Mouse (Mus musculus) C2C12 (cell line): Measurements from ENCODE around the gene Slc43a1.

ENCODE experiments used
- CEBPB ChIP-seq: IDR thresholded peaks from one replicate; pipeline ENCODE4 v1.6.1; 2011; ENCODE audit warnings: low read depth, mild to moderate bottlenecking, control low read depth, moderate library complexity
- CTCF ChIP-seq: IDR thresholded peaks from one replicate; pipeline ENCODE4 v1.5.1; 2011; ENCODE audit not compliant: control insufficient read depth, insufficient read depth, insufficient read length
- MAX ChIP-seq: IDR thresholded peaks from one replicate; pipeline ENCODE4 v1.6.1; 2011; ENCODE audit warnings: mild to moderate bottlenecking, control low read depth
- MYOD1 ChIP-seq: IDR thresholded peaks from one replicate; pipeline ENCODE4 v1.6.1; 2011; ENCODE audit warnings: low read depth; ENCODE audit not compliant: control insufficient read depth, insufficient read length
- MYOG ChIP-seq: IDR thresholded peaks from one replicate; pipeline ENCODE4 v1.6.1; 2011; ENCODE audit not compliant: control insufficient read depth, insufficient read length; ENCODE audit errors: extremely low read depth
- USF1 ChIP-seq: IDR thresholded peaks from one replicate; pipeline ENCODE4 v1.6.1; 2011; ENCODE audit warnings: low read depth, mild to moderate bottlenecking, control low read depth, moderate library complexity

- TF ChIP-seq CTCF (peak; percentile 15), MYOD1 (no peak), USF1 (no peak), MAX (no peak), MYOG (no peak), CEBPB (no peak)
These were observed 50.1 kb downstream of the Slc43a1 start for GRCm38 (mm10) chr2:84888657-84889315.
